Mouse (Mus musculus) intestine, postnatal 0 days (tissue): ENCODE data around the gene Fzd5. TPM values are rescaled to one million over a fixed set of nuclear protein-coding genes. Genes with fewer than 3 reads are reported as not detected.
A peak's percentile ranks its signal among the peaks of the same experiment; 100 is the strongest.

Experiments used
- ATAC-seq: fragments of 200-750 bp; cut with Nextera tagmentation; 2 replicates; pipeline ENCODE4 v1.8.0; 2017; ENCODE audit warnings: mild to moderate bottlenecking, moderate TSS enrichment, moderate library complexity
- H3K27ac ChIP-seq: fragments of 300-500 bp; sonication (generic); 2 replicates; pipeline ENCODE4 v1.5.1; 2014; ENCODE audit warnings: mild to moderate bottlenecking, low read depth, low read length, moderate library complexity
- H3K27me3 ChIP-seq: fragments of 300-500 bp; sonication (generic); replicated peaks from 2 replicates; pipeline ENCODE4 v1.6.1; 2014; ENCODE audit warnings: low read length, mixed read lengths; ENCODE audit not compliant: control insufficient read depth, insufficient read depth
- H3K36me3 ChIP-seq: fragments of 300-500 bp; sonication (generic); 2 replicates; pipeline ENCODE4 v1.6.1; 2014; ENCODE audit warnings: mild to moderate bottlenecking, moderate library complexity; ENCODE audit not compliant: control insufficient read depth, insufficient read depth
- H3K4me1 ChIP-seq: fragments of 300-500 bp; sonication (generic); replicated peaks from 2 replicates; pipeline ENCODE4 v1.6.1; 2014; ENCODE audit warnings: antibody characterized with exemption, low read length, mixed read lengths; ENCODE audit not compliant: control insufficient read depth, insufficient read depth
- H3K4me2 ChIP-seq: fragments of 300-500 bp; sonication (generic); replicated peaks from 2 replicates; pipeline ENCODE4 v1.6.1; 2014; ENCODE audit warnings: low read depth, mild to moderate bottlenecking, moderate library complexity
- H3K4me3 ChIP-seq: fragments of 300-500 bp; sonication (generic); 2 replicates; pipeline ENCODE4 v1.5.1; 2014; ENCODE audit warnings: low read depth, low read length
- H3K9ac ChIP-seq: fragments of 300-500 bp; sonication (generic); 2 replicates; pipeline ENCODE4 v1.6.1; 2014; ENCODE audit warnings: mild to moderate bottlenecking, low read depth, low read length
- H3K9me3 ChIP-seq: fragments of 300-500 bp; sonication (generic); 2 replicates; pipeline ENCODE4 v1.6.1; 2016; ENCODE audit warnings: mixed run types; ENCODE audit not compliant: control insufficient read depth
- CTCF ChIP-seq: sonication (generic); IDR thresholded peaks from 2 replicates; pipeline ENCODE4 v1.5.1; 2016; ENCODE audit warnings: low read depth, mild to moderate bottlenecking, control low read depth, antibody characterized with exemption, moderate library complexity
- WGBS: fragments of 180-500 bp; shearing (Covaris S2); extraction: QIAGEN DNeasy Blood & Tissue Kit; methylation state at CpG from one replicate; pipeline ENCODE4 v1.1.7; 2014; 5-methylcytosine and 5-hydroxymethylcytosine counted together
- polyA plus RNA-seq: library from polyadenylated mRNA; unstranded; fragments of >200 nt; fragmentation: Nextera tagmentation; extraction: Ambion mirVana; gene quantifications from 2 replicates; pipeline ENCODE4 v1.2.1, GENCODE M21; 2015

Gene Fzd5
- polyA plus RNA-seq, 1 experiment from 2014 or later: 4.7 TPM

GRCm38 (mm10) chr1:64753109-64753508, 15.6 kb upstream of the Fzd5 start:
- no peak for ATAC-seq
- Histone ChIP-seq H3K4me1 (peaks cover 11% of the 10 kb centered on the region; the same call in 1 of the 2 replicates), H3K27me3 (no peaks in the 10 kb centered on the region), H3K27ac (no peak overlapping the region), H3K9me3 (no peaks in the 10 kb centered on the region), H3K36me3 (no peaks in the 10 kb centered on the region), H3K9ac (no peak overlapping the region), H3K4me2 (no peak overlapping the region), H3K4me3 (no peak overlapping the region)
- TF ChIP-seq CTCF: no peak
- WGBS: 60% methylated on average over 8 of the region's 8 CpGs

GRCm38 (mm10) chr1:64744616-64745015, 7.1 kb upstream of the Fzd5 start:
- Histone ChIP-seq H3K4me2 (no peak overlapping the region), H3K9ac (no peak overlapping the region), H3K4me1 (no peaks in the 10 kb centered on the region), H3K4me3 (no peak overlapping the region), H3K36me3 (no peaks in the 10 kb centered on the region), H3K27ac (no peak overlapping the region), H3K27me3 (no peaks in the 10 kb centered on the region), H3K9me3 (no peaks in the 10 kb centered on the region)
- ATAC-seq: no peak
- no peak for TF ChIP-seq CTCF

DNA sequence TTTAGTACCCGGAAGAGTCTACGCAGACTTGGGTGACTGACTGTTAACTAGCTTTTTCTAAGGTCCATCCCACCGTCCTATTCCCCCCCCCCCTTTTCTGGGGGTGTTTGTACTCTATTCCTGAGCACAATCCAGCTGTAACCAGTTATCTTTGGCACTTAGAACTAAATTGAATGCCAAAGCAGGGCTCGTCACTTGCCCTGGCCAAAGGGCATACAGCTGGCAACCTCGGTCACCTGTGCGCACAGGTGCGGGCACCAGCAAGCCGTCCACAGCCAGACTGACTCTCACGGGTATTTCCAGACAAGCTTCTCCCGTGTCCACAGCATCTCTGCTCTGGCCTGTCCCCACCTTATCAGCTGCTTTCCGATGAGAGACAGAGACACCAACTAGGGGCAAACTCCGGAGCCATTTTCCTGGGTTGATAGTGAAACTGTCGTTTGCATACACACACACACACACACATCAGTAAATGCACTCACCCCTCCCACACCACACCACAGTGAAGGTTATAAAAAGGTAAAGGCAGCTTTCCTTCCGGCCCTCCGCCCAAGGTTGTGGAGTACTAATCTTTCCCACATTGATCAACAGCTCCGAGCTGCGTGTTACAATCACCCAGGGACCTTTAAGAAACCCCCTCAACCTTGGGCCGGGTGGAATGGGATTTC, 5.3 kb upstream of the Fzd5 start:
- peak overlapping the region; percentile 22; the same call in 1 of the 2 replicates for H3K9ac ChIP-seq
- TF ChIP-seq CTCF: no peak
- no peaks in the 10 kb centered on the region for H3K9me3 ChIP-seq
- 47% methylated on average over 18 of the region's 18 CpGs for WGBS
- ATAC-seq: peak; percentile 68
- no peaks in the 10 kb centered on the region; the same call in 1 of the 2 replicates for H3K4me1 ChIP-seq
- no peaks in the 10 kb centered on the region for H3K27me3 ChIP-seq
- peak overlapping the region; percentile 55 for H3K4me2 ChIP-seq
- no peaks in the 10 kb centered on the region for H3K36me3 ChIP-seq
- H3K4me3 ChIP-seq: peak overlapping the region; percentile 28
- H3K27ac ChIP-seq: peak overlapping the region; percentile 83

DNA sequence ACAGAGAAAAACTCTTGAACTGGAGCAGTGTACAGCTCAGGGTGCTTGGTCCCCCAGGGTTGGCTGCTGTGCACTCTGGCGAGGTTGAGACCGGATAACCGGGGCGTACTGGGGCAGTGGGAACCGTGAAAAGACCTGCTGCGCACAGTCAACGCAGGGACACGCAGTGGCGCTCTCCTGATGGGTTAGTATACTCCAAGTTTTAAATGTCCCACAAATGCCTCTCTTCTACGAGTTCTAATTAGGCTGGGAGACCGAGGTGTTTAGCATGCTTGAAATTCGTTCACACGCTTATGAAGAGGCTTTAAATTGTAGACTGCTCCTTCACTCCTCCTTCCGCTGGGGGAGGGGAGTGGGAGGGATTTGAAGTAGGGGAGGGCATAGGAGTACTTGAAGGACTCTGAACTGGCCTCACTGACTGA, 1.1 kb upstream of the Fzd5 start:
- Histone ChIP-seq H3K9me3 (no peaks in the 10 kb centered on the region), H3K27me3 (no peaks in the 10 kb centered on the region), H3K4me2 (peak overlapping the region; percentile 94), H3K36me3 (peaks cover 11% of the 10 kb centered on the region; the same call in 1 of the 2 replicates), H3K4me3 (peak overlapping the region; percentile 81), H3K9ac (peak overlapping the region; percentile 45; the same call in 1 of the 2 replicates), H3K4me1 (no peaks in the 10 kb centered on the region; the same call in 1 of the 2 replicates), H3K27ac (peak overlapping the region; percentile 89)
- 0% methylated on average over 14 of the region's 14 CpGs for WGBS
- peak; percentile 33 for TF ChIP-seq CTCF
- ATAC-seq: no peak

DNA sequence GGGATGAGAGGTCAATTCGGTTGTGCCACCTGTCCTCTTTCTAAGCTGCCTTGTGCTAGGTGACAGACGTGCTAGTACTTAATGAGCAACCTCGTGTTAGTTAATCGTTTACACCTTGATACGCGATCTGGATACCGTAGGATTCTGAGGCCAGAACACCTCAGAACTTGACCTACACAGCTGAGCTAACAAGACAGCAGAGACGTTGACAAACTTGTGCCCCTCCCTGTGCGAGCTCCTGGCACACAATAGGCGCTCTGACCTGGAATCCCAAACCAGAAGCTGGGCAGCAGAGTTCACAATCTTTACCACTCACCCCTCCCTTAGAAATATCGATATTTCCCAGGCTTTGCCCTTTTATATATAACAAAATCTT, 617 bp upstream of the Fzd5 start:
- H3K9ac ChIP-seq: peak overlapping the region; percentile 45; the same call in 1 of the 2 replicates
- H3K4me1 ChIP-seq: peaks cover 1% of the 10 kb centered on the region; the same call in 1 of the 2 replicates
- H3K36me3 ChIP-seq: peaks cover 11% of the 10 kb centered on the region; the same call in 1 of the 2 replicates
- peak overlapping the region; percentile 94 for H3K4me2 ChIP-seq
- WGBS: under 1% methylated on average over 11 of the region's 11 CpGs
- ATAC-seq: peak; percentile 73
- H3K27ac ChIP-seq: peak overlapping the region; percentile 89
- no peak for TF ChIP-seq CTCF
- H3K9me3 ChIP-seq: no peaks in the 10 kb centered on the region
- H3K27me3 ChIP-seq: no peaks in the 10 kb centered on the region
- peak overlapping the region; percentile 81 for H3K4me3 ChIP-seq

DNA sequence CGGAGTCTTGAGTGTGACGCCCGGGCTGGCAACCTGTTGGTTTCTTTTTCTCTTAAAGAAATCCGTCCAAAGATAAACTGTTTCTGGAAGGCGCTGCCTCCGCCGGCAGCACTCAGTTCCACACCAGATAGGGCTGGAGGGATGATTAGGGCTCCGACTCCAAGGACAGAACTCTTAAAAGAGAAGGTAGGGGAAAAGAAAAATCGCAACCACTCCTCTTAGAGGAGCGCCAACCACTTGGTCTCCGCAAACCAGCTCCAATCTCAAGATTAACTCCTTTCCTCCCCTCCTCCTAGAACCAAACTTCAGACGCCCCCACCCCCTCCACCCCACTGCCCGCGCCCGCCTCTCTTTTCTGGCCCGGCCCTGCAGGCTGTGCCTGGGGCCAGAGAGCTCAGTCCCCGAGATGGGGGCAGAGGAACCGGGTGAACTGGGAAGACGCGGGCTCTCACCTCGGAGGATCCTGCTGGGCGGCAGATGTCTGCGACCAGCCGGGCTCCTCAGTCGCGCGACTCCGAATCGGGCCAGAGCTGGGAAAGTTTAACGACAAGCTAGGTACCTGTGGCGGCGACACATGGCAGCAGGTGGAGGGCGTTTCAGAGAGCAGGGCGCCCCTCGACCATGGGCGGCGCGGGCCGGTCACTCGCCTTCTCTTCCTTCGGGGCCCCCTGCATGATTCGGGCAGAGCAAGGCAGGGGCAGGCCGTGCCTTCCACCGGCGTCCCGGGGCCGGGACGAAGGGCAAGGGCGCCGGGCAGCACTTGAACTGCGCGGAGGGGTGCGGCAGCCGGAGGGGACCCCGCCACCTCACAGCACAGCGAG, 660 bp downstream of the Fzd5 start:
- no peaks in the 10 kb centered on the region for H3K9me3 ChIP-seq
- peaks cover 3% of the 10 kb centered on the region; the same call in 1 of the 2 replicates for H3K4me1 ChIP-seq
- ATAC-seq: no peak
- peak overlapping the region; percentile 94 for H3K4me2 ChIP-seq
- H3K36me3 ChIP-seq: peaks cover 11% of the 10 kb centered on the region; the same call in 1 of the 2 replicates
- H3K27me3 ChIP-seq: no peaks in the 10 kb centered on the region
- TF ChIP-seq CTCF: no peak
- peak overlapping the region; percentile 81 for H3K4me3 ChIP-seq
- peak overlapping the region; percentile 81 for H3K9ac ChIP-seq
- under 1% methylated on average over 49 of the region's 56 CpGs for WGBS
- H3K27ac ChIP-seq: peak overlapping the region; percentile 68
